Mouse (Mus musculus) E14TG2a.4 (cell line): ENCODE data around the gene Nova1.

Experiments used
- H3K27me3 ChIP-seq: 2 replicates; pipeline ENCODE4 v1.6.1; 2014; ENCODE audit warnings: low read length, control low read depth; ENCODE audit not compliant: insufficient read depth
- H3K36me3 ChIP-seq: 2 replicates; pipeline ENCODE4 v1.6.1; 2014; ENCODE audit warnings: low read length, control low read depth; ENCODE audit not compliant: insufficient read depth
- H3K4me1 ChIP-seq: replicated peaks from 2 replicates; pipeline ENCODE4 v1.6.1; 2014; ENCODE audit warnings: low read depth, low read length, control low read depth
- H3K4me3 ChIP-seq: replicated peaks from 2 replicates; pipeline ENCODE4 v1.5.1; 2014; ENCODE audit warnings: mild to moderate bottlenecking, low read length
- H3K9me3 ChIP-seq: 2 replicates; pipeline ENCODE4 v1.6.1; 2014; ENCODE audit warnings: low read length, control low read depth
- CTCF ChIP-seq: conservative IDR thresholded peaks from 2 replicates; pipeline ENCODE4 v1.5.1; 2014; ENCODE audit warnings: low read length
- NANOG ChIP-seq: IDR thresholded peaks from 2 replicates; pipeline ENCODE4 v1.6.1; 2014; ENCODE audit warnings: borderline replicate concordance, low read length, mixed read lengths
- POU5F1 ChIP-seq: IDR thresholded peaks from 2 replicates; pipeline ENCODE4 v1.6.1; 2014; ENCODE audit warnings: low read length, borderline replicate concordance

Nova1 gene

GRCm38 (mm10) chr12:46818856-46819347, at the start of gene Nova1:
Gene Nova1 (minus strand): TSS chr12:46818929.
- no peaks in the 10 kb centered on the region for H3K36me3 ChIP-seq
- H3K27me3 ChIP-seq = 0 out of 2 replicates have a peak, but pooled peaks cover 2% of the 10 kb centered on the region
- TF ChIP-seq POU5F1 = no peak
- no peak for TF ChIP-seq CTCF
- TF ChIP-seq NANOG = no peak
- H3K4me3 ChIP-seq = peak within 1 kb of the TSS; percentile 85
- H3K4me1 ChIP-seq = peaks cover 26% of the 10 kb centered on the region
- no peaks in the 10 kb centered on the region for H3K9me3 ChIP-seq

GRCm38 (mm10) chr12:46819348-46820022, 756 bp upstream of the Nova1 start:
- Histone ChIP-seq H3K4me1 (peaks cover 26% of the 10 kb centered on the region), H3K36me3 (no peaks in the 10 kb centered on the region), H3K4me3 (peak overlapping the region; percentile 85), H3K27me3 (0 out of 2 replicates have a peak, but pooled peaks cover 2% of the 10 kb centered on the region), H3K9me3 (no peaks in the 10 kb centered on the region)
- TF ChIP-seq CTCF (no peak), POU5F1 (no peak), NANOG (no peak)

- Histone ChIP-seq H3K4me1 (peaks cover 26% of the 10 kb centered on the region), H3K9me3 (no peaks in the 10 kb centered on the region), H3K27me3 (0 out of 2 replicates have a peak, but pooled peaks cover 2% of the 10 kb centered on the region), H3K4me3 (peak overlapping the region; percentile 85), H3K36me3 (no peaks in the 10 kb centered on the region)
- no peak for TF ChIP-seq NANOG
- TF ChIP-seq POU5F1 = no peak
- TF ChIP-seq CTCF = no peak
Observed at GRCm38 (mm10) chr12:46818021-46818855, 491 bp downstream of the Nova1 start.

- H3K9me3 ChIP-seq = no peaks in the 10 kb centered on the region
- peak overlapping the region; percentile 85 for H3K4me3 ChIP-seq
- TF ChIP-seq NANOG (no peak), CTCF (no peak), POU5F1 (no peak)
- H3K27me3 ChIP-seq = 0 out of 2 replicates have a peak, but pooled peaks cover 2% of the 10 kb centered on the region
- H3K4me1 ChIP-seq = peaks cover 26% of the 10 kb centered on the region
- H3K36me3 ChIP-seq = no peaks in the 10 kb centered on the region
Observed at GRCm38 (mm10) chr12:46817211-46817803, 1.4 kb downstream of the Nova1 start.

GRCm38 (mm10) chr12:46816291-46816690, 2.4 kb downstream of the Nova1 start:
- Histone ChIP-seq H3K9me3 (no peaks in the 10 kb centered on the region), H3K4me1 (peaks cover 26% of the 10 kb centered on the region), H3K36me3 (no peaks in the 10 kb centered on the region), H3K4me3 (no peak overlapping the region), H3K27me3 (0 out of 2 replicates have a peak, but pooled peaks cover 2% of the 10 kb centered on the region)
- TF ChIP-seq CTCF (no peak), POU5F1 (no peak), NANOG (no peak)

GRCm38 (mm10) chr12:46815697-46816096, 3.0 kb downstream of the Nova1 start:
- TF ChIP-seq NANOG = no peak
- no peak for TF ChIP-seq CTCF
- no peak for TF ChIP-seq POU5F1
- Histone ChIP-seq H3K36me3 (no peaks in the 10 kb centered on the region), H3K9me3 (no peaks in the 10 kb centered on the region), H3K4me3 (no peak overlapping the region), H3K27me3 (0 out of 2 replicates have a peak, but pooled peaks cover 2% of the 10 kb centered on the region), H3K4me1 (peaks cover 26% of the 10 kb centered on the region)

GRCm38 (mm10) chr12:46814820-46815219, 3.9 kb downstream of the Nova1 start:
- H3K9me3 ChIP-seq = no peaks in the 10 kb centered on the region
- TF ChIP-seq NANOG (no peak), POU5F1 (no peak), CTCF (no peak)
- peaks cover 22% of the 10 kb centered on the region for H3K4me1 ChIP-seq
- no peak overlapping the region for H3K4me3 ChIP-seq
- H3K27me3 ChIP-seq = 0 out of 2 replicates have a peak, but pooled peaks cover 2% of the 10 kb centered on the region
- H3K36me3 ChIP-seq = no peaks in the 10 kb centered on the region

GRCm38 (mm10) chr12:46801311-46801710, 17.4 kb downstream of the Nova1 start:
- H3K4me1 ChIP-seq = no peaks in the 10 kb centered on the region
- no peaks in the 10 kb centered on the region for H3K36me3 ChIP-seq
- no peaks in the 10 kb centered on the region for H3K9me3 ChIP-seq
- H3K4me3 ChIP-seq = no peak overlapping the region
- no peaks in the 10 kb centered on the region for H3K27me3 ChIP-seq
- no peak for TF ChIP-seq NANOG
- TF ChIP-seq CTCF = no peak
- no peak for TF ChIP-seq POU5F1
